Mouse (Mus musculus): Measurements from ENCODE around the gene Krt78.

Krt78 gene

DNA sequence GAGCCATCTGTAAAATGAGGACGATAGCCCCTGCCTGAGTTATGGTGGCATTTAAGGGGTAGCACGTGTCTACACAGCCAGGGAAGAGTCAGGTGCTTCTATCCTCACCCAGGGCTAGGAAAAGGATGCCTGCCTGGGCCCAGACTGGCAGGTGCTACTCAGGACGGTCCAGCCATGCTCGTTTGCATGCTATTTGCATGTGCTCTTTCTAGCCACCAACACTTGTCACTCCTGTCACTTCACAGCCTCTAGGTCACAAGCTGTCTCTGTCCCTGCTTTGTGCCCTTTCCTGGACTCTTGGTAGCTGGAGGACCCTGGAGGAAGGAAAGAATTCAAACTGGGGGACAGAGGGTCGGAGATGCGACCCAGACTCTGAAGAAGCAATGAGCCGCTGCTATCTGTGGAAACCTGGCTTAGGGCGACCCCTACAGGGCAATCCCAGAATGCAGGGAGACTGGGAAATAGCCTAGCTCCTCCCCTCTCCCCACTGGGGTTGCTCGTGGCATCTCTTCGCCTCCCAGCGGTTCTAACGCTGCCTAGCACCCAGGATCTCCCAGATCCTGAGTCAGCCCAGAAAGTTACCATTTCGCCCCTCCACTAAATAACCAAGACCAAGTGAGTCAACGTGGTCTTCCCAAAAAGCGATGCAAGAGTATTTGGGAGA, 19.5 kb upstream of the Krt78 start:
- peak; percentile 73 to 99 for DNase-seq (ENCODE audit: low spot score in 2 of 2)

- DNase-seq (ENCODE audit: low spot score in 2 of 2) = no peak
Observed at GRCm38 (mm10) chr15:101970536-101970935, 16.4 kb upstream of the Krt78 start.

DNA sequence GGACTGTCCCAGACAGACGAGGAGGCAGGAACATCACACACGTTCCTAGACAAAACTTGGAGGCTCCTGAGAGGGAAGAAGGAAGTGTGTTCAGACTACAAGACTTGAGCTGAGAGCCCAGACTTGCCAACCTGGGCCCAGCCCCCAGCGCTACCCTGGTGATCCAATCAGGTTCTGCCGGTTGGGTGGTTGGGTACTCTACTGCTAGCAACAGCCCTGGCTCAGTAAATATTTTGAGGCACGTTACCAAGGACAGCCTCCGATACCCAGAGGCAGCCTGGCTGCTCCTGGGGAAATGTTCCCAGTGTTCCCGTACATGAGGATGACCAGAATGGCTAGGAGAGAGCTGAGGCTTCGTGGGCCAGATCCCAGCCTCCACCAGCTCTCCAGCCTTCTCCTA, 12.7 kb upstream of the Krt78 start:
- DNase-seq (ENCODE audit: low spot score in 2 of 2) = no peak

DNA sequence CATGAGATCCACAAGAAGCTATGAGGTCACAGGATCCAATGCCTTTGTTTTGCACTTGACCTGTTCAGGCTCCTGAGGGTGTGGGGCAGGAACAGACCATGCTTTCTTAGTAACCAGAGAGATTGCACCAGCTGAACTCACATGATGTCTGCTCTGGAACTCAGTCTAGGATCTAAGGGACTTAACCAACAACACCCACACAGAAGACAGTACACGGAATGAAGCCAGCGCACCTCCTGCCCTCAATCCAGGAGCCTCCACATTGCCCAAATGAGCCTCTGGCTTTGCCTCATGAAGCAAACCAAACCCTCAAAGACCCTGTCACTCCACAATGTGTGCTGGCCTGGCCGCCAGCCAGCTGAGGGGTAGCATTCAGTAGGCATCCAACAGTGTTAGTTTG, 4.8 kb upstream of the Krt78 start:
- DNase-seq (ENCODE audit: low spot score in 2 of 2) = no peak

- no peak for DNase-seq (ENCODE audit: low spot score in 2 of 2)
Observed at GRCm38 (mm10) chr15:101952733-101953474, 1.2 kb downstream of the Krt78 start.

GRCm38 (mm10) chr15:101945430-101945829, 8.7 kb downstream of the Krt78 start:
- no peak for DNase-seq (ENCODE audit: low spot score in 2 of 2)

- DNase-seq (ENCODE audit: low spot score in 2 of 2) = peak in 1 of 2 experiments; percentile 9
Observed at GRCm38 (mm10) chr15:101941948-101942347, 12.1 kb downstream of the Krt78 start.

DNA sequence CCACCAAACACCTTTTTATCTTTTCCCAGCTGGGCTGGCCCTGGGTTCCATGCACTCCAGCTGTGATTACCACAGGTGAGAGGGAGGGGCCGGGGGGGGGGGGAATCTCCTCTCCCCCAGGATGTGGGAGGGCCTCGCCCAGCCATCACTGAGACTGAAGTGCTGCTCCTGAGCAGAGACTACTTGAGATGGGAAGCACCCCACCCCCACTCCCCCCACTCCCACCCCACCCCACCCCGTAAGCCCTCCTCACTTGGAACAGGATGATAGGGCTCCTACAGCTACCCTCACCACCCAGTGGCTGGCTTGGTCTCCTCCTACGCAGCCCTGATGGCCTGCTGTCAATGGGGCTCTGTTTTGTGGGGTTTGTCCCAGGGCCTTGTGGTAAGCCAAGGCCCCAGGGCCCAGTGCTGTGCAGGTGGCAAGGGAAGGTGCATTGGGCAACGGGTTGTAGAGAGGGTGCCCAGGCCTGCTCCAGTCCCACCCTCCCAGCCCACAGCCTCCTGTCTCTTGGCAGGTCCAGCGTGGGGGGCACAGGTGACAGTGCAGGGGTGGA, 13.7 kb downstream of the Krt78 start, which contains the start of gene Krt79:
Gene Krt79, minus strand, starts transcription at position 51 of the 556 bp plus-strand sequence.
- no peak for DNase-seq (ENCODE audit: low spot score in 2 of 2)

GRCm38 (mm10) chr15:101938600-101939308, 15.3 kb downstream of the Krt78 start:
- DNase-seq (ENCODE audit: low spot score in 2 of 2) = no peak

GRCm38 (mm10) chr15:101933024-101933423, 21.1 kb downstream of the Krt78 start:
- no peak for DNase-seq (ENCODE audit: low spot score in 2 of 2)

DNA sequence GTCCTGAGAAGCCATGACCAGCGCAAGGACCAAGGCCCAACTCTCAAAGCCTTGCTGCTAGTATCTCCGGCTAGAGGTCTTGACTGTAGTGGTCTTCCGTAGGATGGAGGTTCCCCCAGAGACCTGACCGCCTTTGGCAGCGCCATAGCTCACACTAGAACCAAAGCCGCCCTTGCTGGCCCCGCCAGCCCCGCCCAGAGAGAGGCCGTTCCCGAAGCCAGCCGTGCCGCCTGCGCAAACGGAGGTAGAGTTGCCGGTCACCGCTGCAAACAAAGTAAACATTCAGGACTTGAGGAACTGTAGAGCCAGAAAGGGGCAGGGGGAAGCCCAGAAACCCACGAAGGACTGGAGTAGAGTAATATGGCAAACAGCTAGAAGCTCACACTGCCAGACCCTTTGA, 24.4 kb downstream of the Krt78 start:
- DNase-seq (ENCODE audit: low spot score in 2 of 2) = no peak

DNA sequence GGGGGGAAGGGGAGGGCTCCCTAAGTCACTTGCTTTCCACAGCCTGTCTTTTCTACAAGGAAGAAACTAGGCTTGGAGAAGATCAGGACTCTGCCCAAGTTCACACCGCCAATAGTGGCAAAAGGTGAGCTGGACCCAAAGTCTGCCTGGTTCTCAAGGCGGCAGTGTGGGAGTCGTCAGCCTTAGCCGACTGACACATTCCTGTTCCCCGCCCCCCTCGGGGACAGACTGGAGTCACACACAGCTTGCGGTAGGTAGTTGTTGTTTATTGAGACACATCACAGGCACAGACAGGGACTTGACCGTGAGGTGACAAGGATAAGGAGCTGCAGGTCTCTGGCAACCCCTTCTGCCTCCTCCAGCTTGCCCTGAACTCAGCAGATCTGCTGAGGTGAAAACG, 25.0 kb downstream of the Krt78 start:
- no peak for DNase-seq (ENCODE audit: low spot score in 2 of 2)

DNA sequence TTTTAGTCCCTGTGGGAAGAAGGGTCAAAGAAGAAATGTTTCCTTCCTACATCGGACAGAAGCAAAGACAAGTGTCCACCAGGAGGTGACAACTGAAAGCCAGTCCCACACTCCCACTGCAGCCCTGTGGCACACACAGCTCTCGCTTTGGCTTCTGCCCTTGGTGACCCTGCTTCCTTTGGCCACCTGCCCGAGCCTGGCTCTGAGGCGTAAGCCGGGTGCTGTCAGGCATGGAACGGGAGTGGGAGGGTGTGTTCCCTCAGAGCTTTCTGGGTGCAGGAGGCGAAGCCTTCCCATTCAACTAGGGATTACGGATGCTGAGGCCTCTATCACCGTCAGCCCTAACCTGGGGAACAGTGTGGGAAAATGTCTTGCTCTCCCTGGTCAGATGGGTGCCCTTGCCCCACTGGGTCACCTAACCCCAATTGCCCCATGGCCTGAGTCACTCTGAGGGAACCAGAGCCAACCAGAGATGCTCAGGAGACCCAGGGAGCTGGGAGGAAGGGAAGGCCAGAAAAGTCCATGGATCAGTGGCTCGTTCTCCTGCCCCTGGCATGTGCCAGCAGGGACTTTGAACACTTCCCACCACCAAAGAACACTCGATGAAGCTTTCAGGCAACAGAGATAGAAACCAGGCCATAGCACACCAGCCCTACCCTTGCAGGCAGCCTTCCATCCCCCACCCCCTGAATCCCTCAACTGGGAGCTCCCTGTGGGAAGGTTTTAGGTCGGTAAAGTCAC, 26.6 kb downstream of the Krt78 start:
- DNase-seq (ENCODE audit: low spot score in 2 of 2) = no peak

GRCm38 (mm10) chr15:101925041-101925440, 29.0 kb downstream of the Krt78 start:
- DNase-seq (ENCODE audit: low spot score in 2 of 2) = no peak

DNA sequence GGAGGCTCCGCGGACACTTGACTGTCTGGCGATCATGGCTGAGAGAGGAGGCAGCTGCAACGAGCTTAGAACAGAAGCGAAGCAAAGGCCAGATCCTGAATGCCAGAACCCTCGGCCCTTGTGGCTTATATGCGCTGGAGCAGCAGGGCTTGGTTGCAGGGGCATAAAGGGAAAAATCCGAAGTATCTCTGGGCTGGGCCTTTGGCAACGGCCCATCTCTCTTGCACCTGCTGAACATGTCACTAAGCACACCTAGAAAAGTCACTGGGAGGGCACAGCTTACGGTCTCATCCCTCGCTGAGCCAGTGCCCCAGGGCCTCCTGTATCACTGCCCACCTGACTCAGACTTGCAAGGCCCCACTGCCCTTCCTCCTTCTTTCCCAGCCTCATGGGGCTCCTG, 29.5 kb downstream of the Krt78 start, which contains the start of gene Krt4:
Gene Krt4, minus strand, starts transcription at position 101 of the 400 bp plus-strand sequence.
- DNase-seq (ENCODE audit: low spot score in 2 of 2) = no peak

DNA sequence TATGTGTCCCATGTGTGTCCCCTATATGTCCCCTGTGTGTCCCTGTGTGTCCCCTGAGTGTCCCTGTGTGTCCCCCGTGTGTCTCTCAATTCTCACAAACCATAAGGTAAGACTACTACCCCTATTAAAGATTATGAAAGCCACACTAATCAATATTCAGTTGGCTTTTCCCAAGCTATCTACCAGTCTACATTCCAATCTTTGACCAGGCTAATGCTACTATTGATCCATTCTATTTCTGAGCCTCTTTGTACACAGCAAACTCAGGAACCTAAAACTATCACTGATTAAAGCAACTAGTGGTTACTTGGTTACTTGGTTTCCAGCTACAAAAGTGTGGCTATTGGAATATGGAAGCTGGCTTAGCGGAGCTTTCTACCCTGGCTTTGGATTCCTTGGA, 31.8 kb downstream of the Krt78 start:
- no peak for DNase-seq (ENCODE audit: low spot score in 2 of 2)

GRCm38 (mm10) chr15:101916072-101916471, 38.0 kb downstream of the Krt78 start:
- DNase-seq (ENCODE audit: low spot score in 2 of 2) = no peak

- DNase-seq (ENCODE audit: low spot score in 2 of 2) = no peak
Observed at GRCm38 (mm10) chr15:101904849-101905248, 49.2 kb downstream of the Krt78 start.

DNA sequence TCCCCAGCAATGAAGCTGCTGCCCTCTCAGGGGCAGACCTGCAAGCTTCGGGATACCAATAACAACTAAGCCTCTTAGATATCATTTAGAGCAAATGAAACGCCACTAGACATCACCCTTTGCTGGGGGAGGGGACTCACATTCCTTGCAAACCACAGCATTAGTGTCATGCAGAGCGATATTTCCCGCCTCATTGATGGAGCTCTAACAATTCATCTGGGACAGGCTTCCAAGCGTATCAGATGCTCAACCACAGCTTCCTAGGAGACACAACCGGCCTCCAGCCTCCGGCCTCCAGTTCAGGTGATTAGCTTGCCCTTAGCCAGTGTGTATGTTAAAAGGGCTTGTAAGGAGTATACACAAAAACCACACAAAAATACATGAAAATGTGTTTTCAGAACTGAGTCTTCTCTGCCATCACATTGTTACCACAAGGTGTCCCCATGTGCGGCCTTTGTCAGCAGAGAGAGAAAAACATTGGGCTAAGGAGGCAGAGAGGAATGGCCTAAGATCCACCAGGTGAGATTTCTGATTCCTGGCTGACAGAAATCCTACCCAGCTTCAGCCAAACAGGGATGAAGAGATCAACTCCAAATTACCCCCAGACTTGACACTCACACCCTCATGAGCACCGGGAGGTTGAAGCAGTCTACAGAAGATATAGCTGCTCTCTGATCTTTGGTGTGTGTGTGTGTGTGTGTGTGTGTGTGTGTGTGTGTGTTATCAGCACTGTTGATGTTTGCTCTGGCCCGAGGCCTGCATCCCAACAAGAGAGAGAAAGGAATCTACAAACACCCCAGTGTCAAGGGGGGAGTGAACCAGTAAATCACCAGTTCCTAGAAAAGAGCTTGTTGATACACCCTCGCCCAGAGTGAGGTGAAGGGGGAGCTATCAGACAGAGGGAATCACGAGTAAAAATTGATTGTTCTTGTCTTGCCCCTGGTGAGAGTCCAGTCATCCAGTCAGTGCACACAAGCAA, 51.6 kb downstream of the Krt78 start:
- DNase-seq (ENCODE audit: low spot score in 2 of 2) = no peak

Measured in left cerebral cortex, adult 9 months (tissue).